Mouse (Mus musculus): ENCODE measurements around the gene Foxl2. TPM values are rescaled to one million over a fixed set of nuclear protein-coding genes. Genes with fewer than 3 reads are reported as not detected.

Foxl2 gene
- polyA plus RNA-seq, 1 experiment, result not detected

GRCm38 (mm10) chr9:98961591-98962477 lies 6.7 kb downstream of the Foxl2 start:
- TF ChIP-seq POLR2A (IDR thresholded peaks at IDR 0.05; ENCODE audit: low read depth, low read length) (no peak), CTCF (IDR thresholded peaks at IDR 0.05; ENCODE audit: extremely low read depth, insufficient read length, insufficient replicate concordance, low read depth, low read length) (no peak)
- H3K4me1 ChIP-seq (ENCODE audit: control insufficient read depth, insufficient read depth, insufficient read length, low read length), result peaks cover 3% of the 10 kb centered on the region; the same call in 1 of the 2 replicates
- H3K27me3 ChIP-seq (ENCODE audit: control insufficient read depth, insufficient read depth, low read length), result peaks cover 85% of the 10 kb centered on the region
- H3K36me3 ChIP-seq (ENCODE audit: control insufficient read depth, insufficient read depth, low read length), result no peaks in the 10 kb centered on the region
- 14% methylated on average over 22 of the region's 22 CpGs for WGBS
- H3K4me3 ChIP-seq (ENCODE audit: low read depth, low read length), result no peak overlapping the region
- no peak overlapping the region for H3K27ac ChIP-seq (ENCODE audit: insufficient read depth, low read depth, low read length)

- WGBS, result 2% methylated on average over 20 of the region's 20 CpGs
- TF ChIP-seq CTCF (IDR thresholded peaks at IDR 0.05; ENCODE audit: extremely low read depth, insufficient read length, insufficient replicate concordance, low read depth, low read length) (no peak), POLR2A (IDR thresholded peaks at IDR 0.05; ENCODE audit: low read depth, low read length) (no peak)
- Histone ChIP-seq H3K36me3 (ENCODE audit: control insufficient read depth, insufficient read depth, low read length) (no peaks in the 10 kb centered on the region), H3K27ac (ENCODE audit: insufficient read depth, low read depth, low read length) (no peak overlapping the region), H3K4me1 (ENCODE audit: control insufficient read depth, insufficient read depth, insufficient read length, low read length) (0 out of 2 replicates have a peak, but pooled peaks cover 2% of the 10 kb centered on the region), H3K4me3 (ENCODE audit: low read depth, low read length) (no peak overlapping the region), H3K27me3 (ENCODE audit: control insufficient read depth, insufficient read depth, low read length) (peaks cover 82% of the 10 kb centered on the region)
Measured at GRCm38 (mm10) chr9:98962478-98963142, 7.5 kb downstream of the Foxl2 start.

- Histone ChIP-seq H3K27me3 (ENCODE audit: control insufficient read depth, insufficient read depth, low read length) (peaks cover 72% of the 10 kb centered on the region), H3K27ac (ENCODE audit: insufficient read depth, low read depth, low read length) (no peak overlapping the region), H3K4me1 (ENCODE audit: control insufficient read depth, insufficient read depth, insufficient read length, low read length) (0 out of 2 replicates have a peak, but pooled peaks cover 2% of the 10 kb centered on the region), H3K36me3 (ENCODE audit: control insufficient read depth, insufficient read depth, low read length) (no peaks in the 10 kb centered on the region), H3K4me3 (ENCODE audit: low read depth, low read length) (no peak overlapping the region)
- TF ChIP-seq CTCF (IDR thresholded peaks at IDR 0.05; ENCODE audit: extremely low read depth, insufficient read length, insufficient replicate concordance, low read depth, low read length) (no peak), POLR2A (IDR thresholded peaks at IDR 0.05; ENCODE audit: low read depth, low read length) (no peak)
- 12% methylated on average over 18 of the region's 18 CpGs for WGBS
Measured at GRCm38 (mm10) chr9:98963661-98964060, 8.6 kb downstream of the Foxl2 start.

- TF ChIP-seq CTCF (IDR thresholded peaks at IDR 0.05; ENCODE audit: extremely low read depth, insufficient read length, insufficient replicate concordance, low read depth, low read length), result peak; percentile 25; the same call in 1 of the 2 replicates
- no peak for TF ChIP-seq POLR2A (IDR thresholded peaks at IDR 0.05; ENCODE audit: low read depth, low read length)
- H3K4me3 ChIP-seq (ENCODE audit: low read depth, low read length), result no peak overlapping the region
- no peaks in the 10 kb centered on the region for H3K36me3 ChIP-seq (ENCODE audit: control insufficient read depth, insufficient read depth, low read length)
- 0 out of 2 replicates have a peak, but pooled peaks cover 2% of the 10 kb centered on the region for H3K4me1 ChIP-seq (ENCODE audit: control insufficient read depth, insufficient read depth, insufficient read length, low read length)
- peaks cover 61% of the 10 kb centered on the region for H3K27me3 ChIP-seq (ENCODE audit: control insufficient read depth, insufficient read depth, low read length)
- 5% methylated on average over 18 of the region's 18 CpGs for WGBS
- no peak overlapping the region for H3K27ac ChIP-seq (ENCODE audit: insufficient read depth, low read depth, low read length)
Measured at GRCm38 (mm10) chr9:98965084-98965483, 10.0 kb downstream of the Foxl2 start.

GRCm38 (mm10) chr9:98973101-98973521 lies 18.0 kb downstream of the Foxl2 start:
- peaks cover 36% of the 10 kb centered on the region for H3K27me3 ChIP-seq (ENCODE audit: control insufficient read depth, insufficient read depth, low read length)
- WGBS, result 1% methylated on average over 40 of the region's 40 CpGs
- no peak overlapping the region for H3K27ac ChIP-seq (ENCODE audit: insufficient read depth, low read depth, low read length)
- 0 out of 2 replicates have a peak, but pooled peaks cover 5% of the 10 kb centered on the region for H3K4me1 ChIP-seq (ENCODE audit: control insufficient read depth, insufficient read depth, insufficient read length, low read length)
- peak overlapping the region; percentile 46 for H3K4me3 ChIP-seq (ENCODE audit: low read depth, low read length)
- H3K36me3 ChIP-seq (ENCODE audit: control insufficient read depth, insufficient read depth, low read length), result no peaks in the 10 kb centered on the region
- TF ChIP-seq CTCF (IDR thresholded peaks at IDR 0.05; ENCODE audit: extremely low read depth, insufficient read length, insufficient replicate concordance, low read depth, low read length), result no peak
- no peak for TF ChIP-seq POLR2A (IDR thresholded peaks at IDR 0.05; ENCODE audit: low read depth, low read length)

- Histone ChIP-seq H3K27me3 (ENCODE audit: control insufficient read depth, insufficient read depth, low read length) (peaks cover 36% of the 10 kb centered on the region), H3K4me1 (ENCODE audit: control insufficient read depth, insufficient read depth, insufficient read length, low read length) (0 out of 2 replicates have a peak, but pooled peaks cover 5% of the 10 kb centered on the region), H3K4me3 (ENCODE audit: low read depth, low read length) (peak overlapping the region; percentile 46), H3K27ac (ENCODE audit: insufficient read depth, low read depth, low read length) (no peak overlapping the region), H3K36me3 (ENCODE audit: control insufficient read depth, insufficient read depth, low read length) (no peaks in the 10 kb centered on the region)
- TF ChIP-seq CTCF (IDR thresholded peaks at IDR 0.05; ENCODE audit: extremely low read depth, insufficient read length, insufficient replicate concordance, low read depth, low read length) (no peak), POLR2A (IDR thresholded peaks at IDR 0.05; ENCODE audit: low read depth, low read length) (no peak)
- 9% methylated on average over 7 of the region's 7 CpGs for WGBS
Measured at GRCm38 (mm10) chr9:98973561-98973960, 18.5 kb downstream of the Foxl2 start.

GRCm38 (mm10) chr9:98974898-98975297 lies 19.8 kb downstream of the Foxl2 start:
- no peak overlapping the region for H3K4me3 ChIP-seq (ENCODE audit: low read depth, low read length)
- TF ChIP-seq POLR2A (IDR thresholded peaks at IDR 0.05; ENCODE audit: low read depth, low read length), result no peak
- no peak for TF ChIP-seq CTCF (IDR thresholded peaks at IDR 0.05; ENCODE audit: extremely low read depth, insufficient read length, insufficient replicate concordance, low read depth, low read length)
- H3K27ac ChIP-seq (ENCODE audit: insufficient read depth, low read depth, low read length), result no peak overlapping the region
- H3K4me1 ChIP-seq (ENCODE audit: control insufficient read depth, insufficient read depth, insufficient read length, low read length), result 0 out of 2 replicates have a peak, but pooled peaks cover 5% of the 10 kb centered on the region
- H3K27me3 ChIP-seq (ENCODE audit: control insufficient read depth, insufficient read depth, low read length), result peaks cover 35% of the 10 kb centered on the region
- WGBS, result 46% methylated on average over 2 of the region's 2 CpGs
- H3K36me3 ChIP-seq (ENCODE audit: control insufficient read depth, insufficient read depth, low read length), result no peaks in the 10 kb centered on the region
